Mouse (Mus musculus) kidney, embryonic 14.5 days (tissue): ENCODE measurements around the gene Kmt2e. TPM values are rescaled to one million over a fixed set of nuclear protein-coding genes. Genes with fewer than 3 reads are reported as not detected.

Experiments
- ATAC-seq: fragments of 200-750 bp; cut with Nextera tagmentation; 2 replicates; pipeline ENCODE4 v1.8.0; 2017; ENCODE audit warnings: moderate number of reproducible peaks, mild to moderate bottlenecking, moderate TSS enrichment, moderate library complexity; ENCODE audit not compliant: low FRiP score, low TSS enrichment
- H3K27ac ChIP-seq: fragments of 300-500 bp; sonication (generic); 2 replicates; pipeline ENCODE4 v1.5.1; 2014; ENCODE audit warnings: low read depth, mild to moderate bottlenecking, low read length, moderate library complexity, mixed read lengths
- H3K27me3 ChIP-seq: fragments of 300-500 bp; sonication (generic); 2 replicates; pipeline ENCODE4 v1.6.1; 2014; ENCODE audit warnings: mild to moderate bottlenecking, low read length; ENCODE audit not compliant: control insufficient read depth, insufficient read depth
- H3K36me3 ChIP-seq: fragments of 300-500 bp; sonication (generic); 2 replicates; pipeline ENCODE4 v1.6.1; 2014; ENCODE audit warnings: low read length, mixed read lengths; ENCODE audit not compliant: control insufficient read depth, insufficient read depth
- H3K4me1 ChIP-seq: fragments of 300-500 bp; sonication (generic); 2 replicates; pipeline ENCODE4 v1.6.1; 2014; ENCODE audit warnings: low read length, mixed read lengths; ENCODE audit not compliant: control insufficient read depth, insufficient read depth
- H3K4me2 ChIP-seq: fragments of 300-500 bp; sonication (generic); replicated peaks from 2 replicates; pipeline ENCODE4 v1.6.1; 2014; ENCODE audit warnings: low read depth, mild to moderate bottlenecking, low read length
- H3K4me3 ChIP-seq: fragments of 300-500 bp; sonication (generic); 2 replicates; pipeline ENCODE4 v1.5.1; 2014; ENCODE audit warnings: mild to moderate bottlenecking, low read length
- H3K9ac ChIP-seq: fragments of 300-500 bp; sonication (generic); 2 replicates; pipeline ENCODE4 v1.6.1; 2014; ENCODE audit warnings: low read depth, mild to moderate bottlenecking, low read length, moderate library complexity
- H3K9me3 ChIP-seq: fragments of 300-500 bp; sonication (generic); 2 replicates; pipeline ENCODE4 v1.6.1; 2016; ENCODE audit warnings: low read length; ENCODE audit not compliant: control insufficient read depth
- WGBS: fragments of 180-500 bp; shearing (Covaris S2); extraction: QIAGEN DNeasy Blood & Tissue Kit; methylation state at CpG from one replicate; pipeline ENCODE4 v1.1.7; 2014; 5-methylcytosine and 5-hydroxymethylcytosine counted together
- polyA plus RNA-seq: library from polyadenylated mRNA; unstranded; fragments of >200 nt; fragmentation: Nextera tagmentation; extraction: Ambion mirVana; gene quantifications from 2 replicates; pipeline ENCODE4 v1.2.1, GENCODE M21; 2014

The Kmt2e gene
- polyA plus RNA-seq, 1 experiment from 2014 or later: 81.6 TPM

- Histone ChIP-seq H3K4me1 (no peaks in the 10 kb centered on the region), H3K4me3 (no peak overlapping the region), H3K9ac (no peak overlapping the region), H3K36me3 (no peaks in the 10 kb centered on the region), H3K4me2 (no peak overlapping the region), H3K27ac (no peak overlapping the region), H3K9me3 (no peaks in the 10 kb centered on the region), H3K27me3 (no peaks in the 10 kb centered on the region)
- ATAC-seq: no peak
- WGBS: 93% methylated on average over 5 of the region's 5 CpGs
These were observed 40.4 kb upstream of the Kmt2e start for GRCm38 (mm10) chr5:23393870-23394269.

GRCm38 (mm10) chr5:23394366-23395145 is 39.7 kb upstream of the Kmt2e start:
- Histone ChIP-seq H3K4me1 (no peaks in the 10 kb centered on the region), H3K4me2 (no peak overlapping the region), H3K4me3 (no peak overlapping the region), H3K27ac (no peak overlapping the region), H3K9me3 (no peaks in the 10 kb centered on the region), H3K9ac (no peak overlapping the region), H3K27me3 (no peaks in the 10 kb centered on the region), H3K36me3 (no peaks in the 10 kb centered on the region)
- 45% methylated on average over 3 of the region's 3 CpGs for WGBS
- no peak for ATAC-seq

- Histone ChIP-seq H3K36me3 (peaks cover 9% of the 10 kb centered on the region; the same call in 1 of the 2 replicates), H3K4me1 (no peaks in the 10 kb centered on the region), H3K4me2 (no peak overlapping the region), H3K27ac (no peak overlapping the region), H3K27me3 (no peaks in the 10 kb centered on the region), H3K9me3 (no peaks in the 10 kb centered on the region), H3K4me3 (no peak overlapping the region), H3K9ac (no peak overlapping the region)
- ATAC-seq: no peak
- WGBS: 74% methylated on average over 3 of the region's 3 CpGs
These were observed 38.5 kb upstream of the Kmt2e start for GRCm38 (mm10) chr5:23395721-23396120.

- 86% methylated on average over 3 of the region's 3 CpGs for WGBS
- no peaks in the 10 kb centered on the region for H3K4me1 ChIP-seq
- peaks cover 19% of the 10 kb centered on the region for H3K36me3 ChIP-seq
- no peaks in the 10 kb centered on the region for H3K27me3 ChIP-seq
- H3K9ac ChIP-seq: no peak overlapping the region
- no peak overlapping the region for H3K4me2 ChIP-seq
- ATAC-seq: no peak
- H3K9me3 ChIP-seq: no peaks in the 10 kb centered on the region
- no peak overlapping the region for H3K4me3 ChIP-seq
- H3K27ac ChIP-seq: no peak overlapping the region
These were observed 37.5 kb upstream of the Kmt2e start for GRCm38 (mm10) chr5:23396756-23397155.

- Histone ChIP-seq H3K4me2 (no peak overlapping the region), H3K9me3 (no peaks in the 10 kb centered on the region), H3K4me3 (no peak overlapping the region), H3K4me1 (no peaks in the 10 kb centered on the region), H3K27ac (no peak overlapping the region), H3K27me3 (no peaks in the 10 kb centered on the region), H3K36me3 (peaks cover 21% of the 10 kb centered on the region), H3K9ac (no peak overlapping the region)
- 0 out of 2 replicates have a peak, but pooled peaks have one; percentile 20 for ATAC-seq
- WGBS: 95% methylated on average over 3 of the region's 3 CpGs
These were observed 34.1 kb upstream of the Kmt2e start for GRCm38 (mm10) chr5:23400156-23400555.

GRCm38 (mm10) chr5:23400868-23401267 is 33.4 kb upstream of the Kmt2e start:
- H3K9ac ChIP-seq: no peak overlapping the region
- no peak for ATAC-seq
- no peak overlapping the region for H3K4me2 ChIP-seq
- no peaks in the 10 kb centered on the region for H3K4me1 ChIP-seq
- no peaks in the 10 kb centered on the region for H3K9me3 ChIP-seq
- no peak overlapping the region for H3K27ac ChIP-seq
- H3K4me3 ChIP-seq: no peak overlapping the region
- no peaks in the 10 kb centered on the region for H3K27me3 ChIP-seq
- H3K36me3 ChIP-seq: peaks cover 22% of the 10 kb centered on the region
- WGBS: 96% methylated on average over 3 of the region's 3 CpGs

GRCm38 (mm10) chr5:23401368-23401767 is 32.9 kb upstream of the Kmt2e start:
- 81% methylated on average over 9 of the region's 9 CpGs for WGBS
- Histone ChIP-seq H3K9ac (no peak overlapping the region), H3K9me3 (no peaks in the 10 kb centered on the region), H3K27me3 (no peaks in the 10 kb centered on the region), H3K27ac (no peak overlapping the region), H3K4me2 (no peak overlapping the region), H3K36me3 (peaks cover 26% of the 10 kb centered on the region), H3K4me3 (no peak overlapping the region), H3K4me1 (no peaks in the 10 kb centered on the region)
- no peak for ATAC-seq

GRCm38 (mm10) chr5:23401999-23402398 is 32.2 kb upstream of the Kmt2e start:
- Histone ChIP-seq H3K9me3 (no peaks in the 10 kb centered on the region), H3K27me3 (no peaks in the 10 kb centered on the region), H3K36me3 (peaks cover 26% of the 10 kb centered on the region), H3K9ac (no peak overlapping the region), H3K4me2 (no peak overlapping the region), H3K4me3 (no peak overlapping the region), H3K27ac (no peak overlapping the region), H3K4me1 (no peaks in the 10 kb centered on the region)
- 65% methylated on average over 2 of the region's 2 CpGs for WGBS
- ATAC-seq: no peak

- Histone ChIP-seq H3K4me3 (no peak overlapping the region), H3K27me3 (no peaks in the 10 kb centered on the region), H3K9ac (no peak overlapping the region), H3K9me3 (no peaks in the 10 kb centered on the region), H3K27ac (no peak overlapping the region), H3K4me2 (no peak overlapping the region), H3K4me1 (no peaks in the 10 kb centered on the region), H3K36me3 (peaks cover 26% of the 10 kb centered on the region)
- WGBS: 75% methylated on average over 11 of the region's 11 CpGs
- ATAC-seq: no peak
These were observed 31.1 kb upstream of the Kmt2e start for GRCm38 (mm10) chr5:23403161-23403560.
